Mouse (Mus musculus) activated CD4-positive, CD25-positive, alpha-beta regulatory T cell, adult 4 months (primary cell): ENCODE measurements around the gene Pex14. TPM values are rescaled to one million over a fixed set of nuclear protein-coding genes. Genes with fewer than 3 reads are reported as not detected.

Source experiments
- ATAC-seq: one replicate; pipeline ENCODE4 v1.8.0; 2017
- polyA plus RNA-seq, 2 experiments: library from polyadenylated mRNA; unstranded; fragments of 100-300 nt; shearing (Covaris generic); gene quantifications; one replicate each; pipeline ENCODE4 v1.2.1; 2017

The Pex14 gene
- polyA plus RNA-seq, 2 experiments from 2014 or later = 11.9 to 17.9 TPM

GRCm38 (mm10) chr4:148984701-148985540 lies 114.8 kb downstream of the Pex14 start:
- ATAC-seq = no peak

GRCm38 (mm10) chr4:148982274-148982673 lies 117.4 kb downstream of the Pex14 start:
- no peak for ATAC-seq

- ATAC-seq = no peak
Observed at GRCm38 (mm10) chr4:148979837-148980236, 119.8 kb downstream of the Pex14 start.

GRCm38 (mm10) chr4:148978926-148979325 lies 120.8 kb downstream of the Pex14 start:
- no peak for ATAC-seq

GRCm38 (mm10) chr4:148978221-148978855 lies 121.3 kb downstream of the Pex14 start:
- no peak for ATAC-seq

GRCm38 (mm10) chr4:148974833-148975232 lies 124.8 kb downstream of the Pex14 start:
- no peak for ATAC-seq

GRCm38 (mm10) chr4:148973387-148973786 lies 126.3 kb downstream of the Pex14 start:
- ATAC-seq = no peak

GRCm38 (mm10) chr4:148972707-148973106 lies 127.0 kb downstream of the Pex14 start:
- no peak for ATAC-seq

GRCm38 (mm10) chr4:148971613-148972242 lies 127.9 kb downstream of the Pex14 start:
- no peak for ATAC-seq

GRCm38 (mm10) chr4:148970742-148971141 lies 128.9 kb downstream of the Pex14 start:
- no peak for ATAC-seq

GRCm38 (mm10) chr4:148969610-148970009 lies 130.1 kb downstream of the Pex14 start:
- ATAC-seq = no peak

- no peak for ATAC-seq
Observed at GRCm38 (mm10) chr4:148968859-148969258, 130.8 kb downstream of the Pex14 start.

GRCm38 (mm10) chr4:148966132-148966531 lies 133.5 kb downstream of the Pex14 start:
- no peak for ATAC-seq

- no peak for ATAC-seq
Observed at GRCm38 (mm10) chr4:148964541-148965310, 134.9 kb downstream of the Pex14 start.

- ATAC-seq = no peak
Observed at GRCm38 (mm10) chr4:148962096-148962495, 137.6 kb downstream of the Pex14 start.

- ATAC-seq = no peak
Observed at GRCm38 (mm10) chr4:148961081-148961480, 138.6 kb downstream of the Pex14 start.

- ATAC-seq = no peak
Observed at GRCm38 (mm10) chr4:148960011-148960410, 139.7 kb downstream of the Pex14 start.

- no peak for ATAC-seq
Observed at GRCm38 (mm10) chr4:148955131-148955813, 144.4 kb downstream of the Pex14 start.

GRCm38 (mm10) chr4:148952328-148953222 lies 147.1 kb downstream of the Pex14 start:
- ATAC-seq = no peak

- no peak for ATAC-seq
Observed at GRCm38 (mm10) chr4:148951821-148952291, 147.8 kb downstream of the Pex14 start.
